Mouse (Mus musculus): ENCODE results near the gene Gjc1.
A peak's percentile ranks its signal among the peaks of the same experiment; 100 is the strongest.

The Gjc1 gene

GRCm38 (mm10) chr11:102819021-102819782, at the start of gene Gjc1:
Gene Gjc1, minus strand, starts transcription at chr11:102819700.
- DNase-seq (ENCODE audit: low spot score in 2 of 2), result peak in 1 of 2 experiments; percentile 16

- DNase-seq (ENCODE audit: low spot score in 2 of 2), result peak; percentile 24 to 26
Observed at GRCm38 (mm10) chr11:102864272-102864671, 44.8 kb upstream of the Gjc1 start.

- no peak for DNase-seq (ENCODE audit: low spot score in 2 of 2)
Observed at GRCm38 (mm10) chr11:102859933-102860332, 40.4 kb upstream of the Gjc1 start.

GRCm38 (mm10) chr11:102858951-102859350, 39.5 kb upstream of the Gjc1 start:
- DNase-seq (ENCODE audit: low spot score in 2 of 2), result no peak

GRCm38 (mm10) chr11:102855941-102856340, 36.4 kb upstream of the Gjc1 start:
- no peak for DNase-seq (ENCODE audit: low spot score in 2 of 2)

- DNase-seq (ENCODE audit: low spot score in 2 of 2), result no peak
Observed at GRCm38 (mm10) chr11:102853760-102854159, 34.3 kb upstream of the Gjc1 start.

- DNase-seq (ENCODE audit: low spot score in 2 of 2), result peak; percentile 14 to 16
Observed at GRCm38 (mm10) chr11:102851883-102852282, 32.4 kb upstream of the Gjc1 start.

- no peak for DNase-seq (ENCODE audit: low spot score in 2 of 2)
Observed at GRCm38 (mm10) chr11:102845926-102846325, 26.4 kb upstream of the Gjc1 start.

GRCm38 (mm10) chr11:102838616-102839150, 19.2 kb upstream of the Gjc1 start:
- DNase-seq (ENCODE audit: low spot score in 2 of 2), result no peak

GRCm38 (mm10) chr11:102838126-102838525, 18.6 kb upstream of the Gjc1 start:
- DNase-seq (ENCODE audit: low spot score in 2 of 2), result no peak

GRCm38 (mm10) chr11:102837385-102837784, 17.9 kb upstream of the Gjc1 start:
- no peak for DNase-seq (ENCODE audit: low spot score in 2 of 2)

GRCm38 (mm10) chr11:102836146-102836545, 16.6 kb upstream of the Gjc1 start:
- no peak for DNase-seq (ENCODE audit: low spot score in 2 of 2)

GRCm38 (mm10) chr11:102835549-102835948, 16.0 kb upstream of the Gjc1 start, which contains the start of gene Higd1b:
Gene Higd1b, plus strand, starts transcription at chr11:102835849.
- DNase-seq (ENCODE audit: low spot score in 2 of 2), result no peak

GRCm38 (mm10) chr11:102834219-102834618, 14.7 kb upstream of the Gjc1 start:
- DNase-seq (ENCODE audit: low spot score in 2 of 2), result no peak

GRCm38 (mm10) chr11:102832700-102833297, 13.3 kb upstream of the Gjc1 start:
- no peak for DNase-seq (ENCODE audit: low spot score in 2 of 2)

GRCm38 (mm10) chr11:102830276-102830675, 10.8 kb upstream of the Gjc1 start:
- no peak for DNase-seq (ENCODE audit: low spot score in 2 of 2)

GRCm38 (mm10) chr11:102827097-102827496, 7.6 kb upstream of the Gjc1 start:
- no peak for DNase-seq (ENCODE audit: low spot score in 2 of 2)

GRCm38 (mm10) chr11:102826476-102826875, 7.0 kb upstream of the Gjc1 start:
- DNase-seq (ENCODE audit: low spot score in 2 of 2), result no peak

- DNase-seq (ENCODE audit: low spot score in 2 of 2), result no peak
Observed at GRCm38 (mm10) chr11:102821231-102821630, 1.7 kb upstream of the Gjc1 start.

GRCm38 (mm10) chr11:102820432-102820831, 932 bp upstream of the Gjc1 start:
- no peak for DNase-seq (ENCODE audit: low spot score in 2 of 2)

- no peak for DNase-seq (ENCODE audit: low spot score in 2 of 2)
Observed at GRCm38 (mm10) chr11:102819783-102820385, 384 bp upstream of the Gjc1 start.
